Mouse (Mus musculus): ENCODE results near the gene Mphosph9. TPM values are rescaled to one million over a fixed set of nuclear protein-coding genes. Genes with fewer than 3 reads are reported as not detected.

Gene Mphosph9
- polyA plus RNA-seq, 1 experiment = 2.4 TPM

DNA sequence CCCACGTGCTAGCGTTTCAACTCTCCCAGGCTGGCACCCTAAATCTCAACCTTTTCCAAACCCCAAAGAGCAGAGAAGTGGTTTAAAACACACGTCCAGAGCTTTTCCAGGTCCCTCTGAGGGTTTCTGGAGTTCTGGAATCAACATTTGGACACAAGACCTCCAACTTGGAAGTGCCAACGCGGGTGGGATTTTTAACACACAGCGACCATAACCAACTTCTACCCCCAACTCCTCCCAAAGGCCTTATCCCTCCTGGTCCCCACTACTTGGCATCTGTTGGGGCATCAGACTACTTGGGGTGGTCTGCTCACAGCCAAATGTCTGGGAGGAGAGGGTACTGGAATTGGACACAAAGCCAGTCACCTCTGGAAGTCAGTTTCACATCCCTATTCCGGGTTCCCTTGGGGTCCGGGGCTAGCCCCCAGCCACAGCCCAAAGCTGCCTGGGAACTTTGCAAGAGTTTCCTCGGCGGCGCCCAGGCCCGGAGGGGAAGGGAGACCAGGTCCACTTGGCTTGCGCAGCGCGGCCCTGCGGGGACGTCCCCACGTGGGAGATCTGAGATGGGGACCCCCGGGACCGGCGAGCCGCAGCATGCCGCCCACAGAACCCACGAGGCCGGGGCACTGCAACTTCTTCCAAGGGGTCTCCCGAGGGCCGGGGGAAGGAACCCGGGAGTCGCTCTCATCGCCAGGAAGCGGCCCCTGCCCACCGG, 25.4 kb upstream of the Mphosph9 start:
- no peaks in the 10 kb centered on the region for H3K27me3 ChIP-seq (ENCODE audit: control insufficient read depth, insufficient read depth, insufficient read length)
- H3ac ChIP-seq (ENCODE audit: control insufficient read depth, insufficient read length) = peak overlapping the region; percentile 95
- peaks cover 40% of the 10 kb centered on the region for H3K79me2 ChIP-seq (ENCODE audit: control insufficient read depth, insufficient read depth)
- peak overlapping the region; percentile 74 for H3K4me2 ChIP-seq (ENCODE audit: low read depth)
- no peak for TF ChIP-seq CEBPB (IDR thresholded peaks at IDR 0.05; ENCODE audit: insufficient read depth, poor library complexity, severe bottlenecking)
- no peak for TF ChIP-seq REST (IDR thresholded peaks at IDR 0.05; ENCODE audit: insufficient read depth, insufficient read length)
- TF ChIP-seq E2F4 (IDR thresholded peaks at IDR 0.05; ENCODE audit: insufficient read depth) = no peak
- TF ChIP-seq POLR2AphosphoS2 (IDR thresholded peaks at IDR 0.05; ENCODE audit: insufficient read length, low read depth) = no peak
- no peak for TF ChIP-seq MYOG (IDR thresholded peaks at IDR 0.05; ENCODE audit: control insufficient read depth in 1 of 3, insufficient read depth in 1 of 3, insufficient read length in 2 of 3, low read depth in 2 of 3)
- TF ChIP-seq SRF (IDR thresholded peaks at IDR 0.05; ENCODE audit: control insufficient read depth, insufficient read length, low read depth) = no peak
- TF ChIP-seq MYOD1 (IDR thresholded peaks at IDR 0.05; ENCODE audit: control insufficient read depth in 1 of 3, insufficient read length in 2 of 3, low read depth in 2 of 3) = no peak
- TF ChIP-seq USF1 (IDR thresholded peaks at IDR 0.05; ENCODE audit: low read depth) = no peak
- TF ChIP-seq TCF12 (IDR thresholded peaks at IDR 0.05; ENCODE audit: insufficient read depth, poor library complexity, severe bottlenecking) = no peak
- no peak for TF ChIP-seq TCF3 (IDR thresholded peaks at IDR 0.05; ENCODE audit: insufficient read length, low read depth)
- TF ChIP-seq POLR2A (IDR thresholded peaks at IDR 0.05; ENCODE audit: insufficient read length, low read depth) = no peak
- no peak for TF ChIP-seq MAX (IDR thresholded peaks at IDR 0.05; ENCODE audit: low read depth)
- peaks cover 8% of the 10 kb centered on the region for H3K36me3 ChIP-seq (ENCODE audit: control insufficient read depth, insufficient read depth)
- H3K4me3 ChIP-seq = peak overlapping the region; percentile 83

DNA sequence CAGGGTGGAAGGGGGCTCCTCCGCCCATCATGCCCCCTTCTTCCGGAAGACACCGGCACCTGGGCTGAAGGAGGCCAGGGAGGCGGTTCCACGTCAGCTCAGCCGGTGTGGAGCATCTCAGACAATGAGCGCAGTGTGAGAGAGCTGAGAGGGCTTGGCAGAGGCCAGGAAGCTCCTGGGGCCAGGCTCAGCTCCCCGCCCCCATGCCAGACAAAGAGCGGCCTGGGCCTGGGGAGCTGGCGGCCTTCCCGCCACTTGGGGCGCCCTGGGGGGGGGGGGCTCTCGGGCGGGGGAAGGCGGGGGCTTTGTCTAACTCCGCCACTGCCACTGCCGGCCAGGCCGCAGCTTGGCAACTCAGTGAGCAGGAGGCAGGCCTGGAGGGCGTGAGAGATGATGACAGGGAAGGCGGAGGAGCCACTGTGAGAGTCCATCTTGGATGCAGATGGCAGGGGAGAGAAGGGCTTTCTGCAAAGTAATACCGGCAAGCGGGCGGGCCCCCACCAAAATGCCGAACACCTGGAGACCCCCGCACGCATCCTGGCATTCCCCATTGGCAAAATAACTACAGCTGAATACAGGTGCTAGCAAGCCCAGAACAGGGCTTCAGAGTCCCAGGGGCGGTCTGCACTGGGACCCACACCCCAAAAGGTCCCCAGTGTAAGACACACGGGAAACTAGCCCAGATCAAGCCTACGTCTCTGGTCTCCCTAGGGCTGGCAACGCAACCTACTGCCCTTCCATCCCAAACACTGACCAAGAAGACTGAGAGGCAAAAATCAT, 24.6 kb upstream of the Mphosph9 start:
- peak overlapping the region; percentile 95 for H3ac ChIP-seq (ENCODE audit: control insufficient read depth, insufficient read length)
- peaks cover 12% of the 10 kb centered on the region for H3K36me3 ChIP-seq (ENCODE audit: control insufficient read depth, insufficient read depth)
- H3K4me3 ChIP-seq = peak overlapping the region; percentile 83
- peak overlapping the region; percentile 99 for H3K4me2 ChIP-seq (ENCODE audit: low read depth)
- H3K79me2 ChIP-seq (ENCODE audit: control insufficient read depth, insufficient read depth) = peaks cover 40% of the 10 kb centered on the region
- TF ChIP-seq POLR2AphosphoS2 (IDR thresholded peaks at IDR 0.05; ENCODE audit: insufficient read length, low read depth) = peak; percentile 67
- no peak for TF ChIP-seq SRF (IDR thresholded peaks at IDR 0.05; ENCODE audit: control insufficient read depth, insufficient read length, low read depth)
- peak in 1 of 3 experiments; percentile 4 for TF ChIP-seq MYOG (IDR thresholded peaks at IDR 0.05; ENCODE audit: control insufficient read depth in 1 of 3, insufficient read depth in 1 of 3, insufficient read length in 2 of 3, low read depth in 2 of 3)
- TF ChIP-seq CEBPB (IDR thresholded peaks at IDR 0.05; ENCODE audit: insufficient read depth, poor library complexity, severe bottlenecking) = no peak
- TF ChIP-seq TCF3 (IDR thresholded peaks at IDR 0.05; ENCODE audit: insufficient read length, low read depth) = no peak
- TF ChIP-seq TCF12 (IDR thresholded peaks at IDR 0.05; ENCODE audit: insufficient read depth, poor library complexity, severe bottlenecking) = no peak
- no peak for TF ChIP-seq USF1 (IDR thresholded peaks at IDR 0.05; ENCODE audit: low read depth)
- TF ChIP-seq E2F4 (IDR thresholded peaks at IDR 0.05; ENCODE audit: insufficient read depth) = no peak
- TF ChIP-seq REST (IDR thresholded peaks at IDR 0.05; ENCODE audit: insufficient read depth, insufficient read length) = peak; percentile 43
- no peak for TF ChIP-seq MAX (IDR thresholded peaks at IDR 0.05; ENCODE audit: low read depth)
- peak in 2 of 3 experiments; percentile 0 to 26 for TF ChIP-seq MYOD1 (IDR thresholded peaks at IDR 0.05; ENCODE audit: control insufficient read depth in 1 of 3, insufficient read length in 2 of 3, low read depth in 2 of 3)
- TF ChIP-seq POLR2A (IDR thresholded peaks at IDR 0.05; ENCODE audit: insufficient read length, low read depth) = peak; percentile 85
- no peaks in the 10 kb centered on the region for H3K27me3 ChIP-seq (ENCODE audit: control insufficient read depth, insufficient read depth, insufficient read length)

- H3K36me3 ChIP-seq (ENCODE audit: control insufficient read depth, insufficient read depth) = peaks cover 14% of the 10 kb centered on the region
- peaks cover 40% of the 10 kb centered on the region for H3K79me2 ChIP-seq (ENCODE audit: control insufficient read depth, insufficient read depth)
- peak overlapping the region; percentile 95 for H3ac ChIP-seq (ENCODE audit: control insufficient read depth, insufficient read length)
- no peaks in the 10 kb centered on the region for H3K27me3 ChIP-seq (ENCODE audit: control insufficient read depth, insufficient read depth, insufficient read length)
- TF ChIP-seq MYOG (IDR thresholded peaks at IDR 0.05; ENCODE audit: control insufficient read depth in 1 of 3, insufficient read depth in 1 of 3, insufficient read length in 2 of 3, low read depth in 2 of 3) = no peak
- peak overlapping the region; percentile 83 for H3K4me3 ChIP-seq
- peak overlapping the region; percentile 99 for H3K4me2 ChIP-seq (ENCODE audit: low read depth)
Measured at GRCm38 (mm10) chr5:124351604-124352003, 23.8 kb upstream of the Mphosph9 start.

DNA sequence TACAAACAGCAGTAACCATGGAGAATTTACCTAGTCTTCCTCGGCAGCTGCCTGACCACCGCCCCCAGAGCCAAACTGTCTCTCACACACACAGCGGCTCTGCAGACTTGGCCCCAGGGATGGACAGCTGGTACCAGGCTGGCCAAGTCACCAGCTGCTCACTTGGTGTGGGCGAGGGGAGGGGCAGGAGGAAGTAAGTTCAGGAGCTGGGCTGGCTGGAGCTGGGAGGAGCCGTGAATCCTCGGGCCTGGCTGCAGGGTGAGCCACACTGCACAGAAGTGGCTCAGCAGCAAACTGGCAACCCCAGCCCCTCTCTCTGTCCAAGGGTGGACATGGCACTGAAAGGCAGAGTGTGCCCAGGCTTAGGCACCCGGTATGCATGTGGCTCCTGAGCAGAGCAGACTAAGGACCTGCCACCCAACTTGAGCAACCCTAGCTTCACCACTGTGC, 23.4 kb upstream of the Mphosph9 start:
- Histone ChIP-seq H3K36me3 (ENCODE audit: control insufficient read depth, insufficient read depth) (peaks cover 16% of the 10 kb centered on the region), H3K4me2 (ENCODE audit: low read depth) (peak overlapping the region; percentile 99), H3K79me2 (ENCODE audit: control insufficient read depth, insufficient read depth) (peaks cover 40% of the 10 kb centered on the region), H3K4me3 (peak overlapping the region; percentile 83), H3ac (ENCODE audit: control insufficient read depth, insufficient read length) (peak overlapping the region; percentile 95), H3K27me3 (ENCODE audit: control insufficient read depth, insufficient read depth, insufficient read length) (no peaks in the 10 kb centered on the region)
- TF ChIP-seq E2F4 (IDR thresholded peaks at IDR 0.05; ENCODE audit: insufficient read depth) (no peak), USF1 (IDR thresholded peaks at IDR 0.05; ENCODE audit: low read depth) (no peak), TCF3 (IDR thresholded peaks at IDR 0.05; ENCODE audit: insufficient read length, low read depth) (peak; percentile 92), MYOD1 (IDR thresholded peaks at IDR 0.05; ENCODE audit: control insufficient read depth in 1 of 3, insufficient read length in 2 of 3, low read depth in 2 of 3) (peak; percentile 86 to 99 (median 99)), SRF (IDR thresholded peaks at IDR 0.05; ENCODE audit: control insufficient read depth, insufficient read length, low read depth) (no peak), POLR2AphosphoS2 (IDR thresholded peaks at IDR 0.05; ENCODE audit: insufficient read length, low read depth) (peak; percentile 97), POLR2A (IDR thresholded peaks at IDR 0.05; ENCODE audit: insufficient read length, low read depth) (peak; percentile 96), MYOG (IDR thresholded peaks at IDR 0.05; ENCODE audit: control insufficient read depth in 1 of 3, insufficient read depth in 1 of 3, insufficient read length in 2 of 3, low read depth in 2 of 3) (peak; percentile 97 to 100 (median 99)), MAX (IDR thresholded peaks at IDR 0.05; ENCODE audit: low read depth) (no peak), REST (IDR thresholded peaks at IDR 0.05; ENCODE audit: insufficient read depth, insufficient read length) (no peak), CEBPB (IDR thresholded peaks at IDR 0.05; ENCODE audit: insufficient read depth, poor library complexity, severe bottlenecking) (no peak), TCF12 (IDR thresholded peaks at IDR 0.05; ENCODE audit: insufficient read depth, poor library complexity, severe bottlenecking) (peak; percentile 90)
